Mouse (Mus musculus) 3134 (cell line): ENCODE results near the gene St3gal3.

Source experiments
- DNase-seq: peaks from one replicate; pipeline ENCODE4 v3.0.0-alpha.2; 2011; ENCODE audit warnings: low spot score; ENCODE audit not compliant: insufficient read length; ENCODE audit errors: extremely low read depth

The St3gal3 gene

GRCm38 (mm10) chr4:117912685-117913273, 221.9 kb downstream of the St3gal3 start:
- DNase-seq, result no peak

GRCm38 (mm10) chr4:117912131-117912561, 222.6 kb downstream of the St3gal3 start:
- no peak for DNase-seq

- DNase-seq, result no peak
These were observed 225.8 kb downstream of the St3gal3 start for GRCm38 (mm10) chr4:117908834-117909453.

GRCm38 (mm10) chr4:117906196-117906595, 228.5 kb downstream of the St3gal3 start:
- no peak for DNase-seq

- no peak for DNase-seq
These were observed 230.0 kb downstream of the St3gal3 start for GRCm38 (mm10) chr4:117904761-117905160.

- DNase-seq, result no peak
These were observed 230.6 kb downstream of the St3gal3 start for GRCm38 (mm10) chr4:117904094-117904493.

- DNase-seq, result no peak
These were observed 236.6 kb downstream of the St3gal3 start for GRCm38 (mm10) chr4:117898111-117898510.

GRCm38 (mm10) chr4:117896031-117896430, 238.7 kb downstream of the St3gal3 start:
- no peak for DNase-seq

- no peak for DNase-seq
These were observed 239.4 kb downstream of the St3gal3 start for GRCm38 (mm10) chr4:117895339-117895738.

- DNase-seq, result no peak
These were observed 240.1 kb downstream of the St3gal3 start for GRCm38 (mm10) chr4:117894601-117895000.

GRCm38 (mm10) chr4:117893376-117893775, 241.3 kb downstream of the St3gal3 start:
- DNase-seq, result no peak

GRCm38 (mm10) chr4:117891738-117892161, 243.0 kb downstream of the St3gal3 start, which contains the start of gene Dph2:
Gene Dph2 (minus strand): TSS chr4:117892032.
- peak; percentile 81 for DNase-seq

GRCm38 (mm10) chr4:117890750-117891149, 244.0 kb downstream of the St3gal3 start:
- DNase-seq, result no peak

- no peak for DNase-seq
These were observed 244.7 kb downstream of the St3gal3 start for GRCm38 (mm10) chr4:117890031-117890430.

GRCm38 (mm10) chr4:117889471-117889870, 245.2 kb downstream of the St3gal3 start:
- DNase-seq, result no peak

- DNase-seq, result no peak
These were observed 246.8 kb downstream of the St3gal3 start for GRCm38 (mm10) chr4:117887920-117888319.

- peak; percentile 86 for DNase-seq
These were observed 247.6 kb downstream of the St3gal3 start, which contains the start of gene Atp6v0b for GRCm38 (mm10) chr4:117887133-117887532. Gene Atp6v0b (minus strand): TSS chr4:117887333.

- no peak for DNase-seq
These were observed 248.1 kb downstream of the St3gal3 start for GRCm38 (mm10) chr4:117886644-117887043.

- DNase-seq, result no peak
These were observed 248.7 kb downstream of the St3gal3 start for GRCm38 (mm10) chr4:117885994-117886393.

- DNase-seq, result no peak
These were observed 249.6 kb downstream of the St3gal3 start for GRCm38 (mm10) chr4:117885093-117885492.

GRCm38 (mm10) chr4:117884146-117884545, 250.6 kb downstream of the St3gal3 start:
- DNase-seq, result no peak
